Mouse (Mus musculus): ENCODE measurements around the gene Zfp661. TPM values are rescaled to one million over a fixed set of nuclear protein-coding genes. Genes with fewer than 3 reads are reported as not detected.
"Not testable (repeated sequence)": the region's sequence is repeated elsewhere in the genome, so short reads cannot be mapped to it uniquely, and the experiment has no call there.

Gene Zfp661
- 1.7 and 3.1 TPM in 2 replicates for polyA plus RNA-seq (2012; rRNA removed)

- WGBS = 2% methylated on average over 39 of the region's 39 CpGs
These were observed at the start of gene Zfp661, which contains the start of gene Mrps5 for GRCm38 (mm10) chr2:127586694-127587513. TSS of gene Zfp661 (minus strand) at chr2:127587094. TSS of gene Mrps5 (plus strand) at chr2:127587222.

GRCm38 (mm10) chr2:127635581-127635980 is 48.7 kb upstream of the Zfp661 start:
- 33% methylated on average over 6 of the region's 6 CpGs for WGBS
- DNase-seq (ENCODE audit: low read depth, low spot score) = no peak

More at GRCm38 (mm10) chr2:127586694-127587513, at the start of gene Zfp661, which contains the start of gene Mrps5:
- peak; percentile 39 for DNase-seq (ENCODE audit: low read depth, low spot score)

GRCm38 (mm10) chr2:127632601-127633000 is 45.7 kb upstream of the Zfp661 start:
- 76% methylated on average over 2 of the region's 2 CpGs for WGBS
- no peak for DNase-seq (ENCODE audit: low read depth, low spot score)

- WGBS = 74% methylated on average over 6 of the region's 6 CpGs
- no peak for DNase-seq (ENCODE audit: low read depth, low spot score)
These were observed 41.2 kb upstream of the Zfp661 start for GRCm38 (mm10) chr2:127627990-127628570.

- WGBS = 69% methylated on average over 6 of the region's 6 CpGs
- DNase-seq (ENCODE audit: low read depth, low spot score) = no peak
These were observed 40.5 kb upstream of the Zfp661 start for GRCm38 (mm10) chr2:127627354-127627753.

- no peak for DNase-seq (ENCODE audit: low read depth, low spot score)
These were observed 38.8 kb upstream of the Zfp661 start for GRCm38 (mm10) chr2:127625659-127626058.

GRCm38 (mm10) chr2:127624786-127625185 is 37.9 kb upstream of the Zfp661 start:
- DNase-seq (ENCODE audit: low read depth, low spot score) = no peak
- 91% methylated on average over 2 of the region's 2 CpGs for WGBS

More at GRCm38 (mm10) chr2:127625659-127626058, 38.8 kb upstream of the Zfp661 start:
- WGBS = 42% methylated on average over 5 of the region's 5 CpGs

- no peak for DNase-seq (ENCODE audit: low read depth, low spot score)
- 15% methylated on average over 3 of the region's 3 CpGs for WGBS
These were observed 35.2 kb upstream of the Zfp661 start for GRCm38 (mm10) chr2:127622065-127622464.

- no peak for DNase-seq (ENCODE audit: low read depth, low spot score)
- WGBS = 78% methylated on average over 3 of the region's 3 CpGs
These were observed 32.4 kb upstream of the Zfp661 start for GRCm38 (mm10) chr2:127619311-127619710.

- WGBS = 89% methylated on average over 4 of the region's 4 CpGs
- DNase-seq (ENCODE audit: low read depth, low spot score) = no peak
These were observed 25.4 kb upstream of the Zfp661 start for GRCm38 (mm10) chr2:127612288-127612687.

GRCm38 (mm10) chr2:127611386-127611785 is 24.5 kb upstream of the Zfp661 start:
- WGBS = 59% methylated on average over 4 of the region's 4 CpGs
- DNase-seq (ENCODE audit: low read depth, low spot score) = no peak

GRCm38 (mm10) chr2:127608986-127609385 is 22.1 kb upstream of the Zfp661 start:
- no peak for DNase-seq (ENCODE audit: low read depth, low spot score)
- 33% methylated on average over 5 of the region's 5 CpGs for WGBS

GRCm38 (mm10) chr2:127608234-127608633 is 21.3 kb upstream of the Zfp661 start:
- WGBS = 35% methylated on average over 3 of the region's 3 CpGs
- no peak for DNase-seq (ENCODE audit: low read depth, low spot score)

- DNase-seq (ENCODE audit: low read depth, low spot score) = no peak
- 87% methylated on average over 3 of the region's 3 CpGs for WGBS
These were observed 18.3 kb upstream of the Zfp661 start for GRCm38 (mm10) chr2:127605203-127605602.

- 92% methylated on average over 6 of the region's 8 CpGs for WGBS
- not testable (repeated sequence) for DNase-seq (ENCODE audit: low read depth, low spot score)
These were observed 16.5 kb upstream of the Zfp661 start for GRCm38 (mm10) chr2:127603383-127603782.

- 67% methylated on average over 4 of the region's 4 CpGs for WGBS
- DNase-seq (ENCODE audit: low read depth, low spot score) = no peak
These were observed 3.9 kb upstream of the Zfp661 start for GRCm38 (mm10) chr2:127590840-127591239.

- DNase-seq (ENCODE audit: low read depth, low spot score) = no peak
- 52% methylated on average over 15 of the region's 15 CpGs for WGBS
These were observed 3.3 kb upstream of the Zfp661 start for GRCm38 (mm10) chr2:127590204-127590603.

GRCm38 (mm10) chr2:127588897-127589296 is 2.0 kb upstream of the Zfp661 start:
- no peak for DNase-seq (ENCODE audit: low read depth, low spot score)
- WGBS = 91% methylated on average over 9 of the region's 9 CpGs

- DNase-seq (ENCODE audit: low read depth, low spot score) = no peak
- WGBS = under 1% methylated on average over 22 of the region's 22 CpGs
These were observed 585 bp upstream of the Zfp661 start for GRCm38 (mm10) chr2:127587514-127587844.

GRCm38 (mm10) chr2:127584436-127584858 is 2.4 kb downstream of the Zfp661 start:
- under 1% methylated on average over 24 of the region's 24 CpGs for WGBS
- peak; percentile 90 for DNase-seq (ENCODE audit: low read depth, low spot score)

- WGBS = 36% methylated on average over 1 of the region's 1 CpGs
- DNase-seq (ENCODE audit: low read depth, low spot score) = no peak
These were observed 13.6 kb downstream of the Zfp661 start for GRCm38 (mm10) chr2:127573322-127573721.
